Mouse (Mus musculus): Measurements from ENCODE around the gene Ush2a.

Ush2a gene

DNA sequence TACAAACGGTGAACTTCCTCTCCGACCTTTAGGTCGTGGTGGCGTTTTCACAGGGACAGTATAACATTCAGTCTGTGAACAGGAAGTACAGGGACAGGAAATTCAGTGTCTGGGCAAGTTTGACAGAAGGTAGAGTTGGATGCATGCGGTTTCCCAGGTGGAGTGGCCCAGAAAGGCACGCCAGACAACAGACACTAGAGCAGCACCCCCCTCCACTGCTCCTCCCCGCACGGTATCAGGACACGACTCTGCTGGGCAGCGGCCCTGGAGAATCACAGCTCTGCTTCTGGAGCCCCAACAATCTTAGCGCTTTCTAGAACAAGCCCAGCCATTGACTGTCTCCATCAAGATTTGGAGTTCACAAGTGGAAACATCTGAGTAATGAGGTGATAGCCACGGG, 406.7 kb downstream of the Ush2a start:
- no peak for DNase-seq (ENCODE audit: low read depth)

GRCm38 (mm10) chr1:188672871-188673270, 411.0 kb downstream of the Ush2a start:
- no peak for DNase-seq (ENCODE audit: low read depth)

- no peak for DNase-seq (ENCODE audit: low read depth)
These were observed 413.1 kb downstream of the Ush2a start for GRCm38 (mm10) chr1:188674640-188675510.

DNA sequence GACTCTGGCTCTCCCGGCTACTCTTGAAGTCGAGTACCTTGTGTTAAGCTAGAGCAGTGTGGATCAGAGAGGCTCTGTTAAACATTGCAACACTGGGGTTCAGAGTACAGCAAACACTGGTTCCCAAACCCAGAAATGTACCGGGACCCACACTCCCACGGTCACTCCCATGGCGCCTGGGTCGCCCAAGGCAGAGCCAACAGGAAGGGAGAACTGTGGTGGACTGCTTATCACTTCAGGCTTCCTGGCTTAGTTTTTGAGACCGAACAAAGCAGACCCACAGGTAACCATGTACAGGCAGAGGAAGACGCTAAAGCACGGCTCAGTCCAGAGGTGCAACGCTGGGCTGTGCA, 413.7 kb downstream of the Ush2a start:
- DNase-seq (ENCODE audit: low read depth), result no peak

DNA sequence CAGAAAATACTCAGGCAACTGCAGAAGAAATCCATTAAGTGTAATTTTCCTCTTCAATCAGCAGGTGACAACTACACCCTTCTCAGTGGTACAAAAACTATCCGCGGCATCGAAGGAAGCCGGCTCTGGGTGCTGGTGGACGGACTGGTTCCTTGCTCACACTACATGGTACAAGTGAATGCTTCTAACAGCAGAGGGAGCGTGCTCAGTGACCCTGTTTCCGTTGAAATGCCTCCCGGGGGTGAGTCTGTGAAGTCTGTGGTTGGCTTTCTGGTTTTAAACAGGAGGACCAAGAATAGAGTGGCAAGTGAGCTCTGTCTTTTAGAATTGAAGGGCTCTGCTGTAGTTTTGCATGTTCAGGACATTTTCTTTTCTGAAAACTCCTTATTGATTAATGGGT, 416.4 kb downstream of the Ush2a start:
- no peak for DNase-seq (ENCODE audit: low read depth)

GRCm38 (mm10) chr1:188686362-188686761, 424.5 kb downstream of the Ush2a start:
- DNase-seq (ENCODE audit: low read depth), result no peak

GRCm38 (mm10) chr1:188696295-188696694, 434.5 kb downstream of the Ush2a start:
- DNase-seq (ENCODE audit: low read depth), result no peak

DNA sequence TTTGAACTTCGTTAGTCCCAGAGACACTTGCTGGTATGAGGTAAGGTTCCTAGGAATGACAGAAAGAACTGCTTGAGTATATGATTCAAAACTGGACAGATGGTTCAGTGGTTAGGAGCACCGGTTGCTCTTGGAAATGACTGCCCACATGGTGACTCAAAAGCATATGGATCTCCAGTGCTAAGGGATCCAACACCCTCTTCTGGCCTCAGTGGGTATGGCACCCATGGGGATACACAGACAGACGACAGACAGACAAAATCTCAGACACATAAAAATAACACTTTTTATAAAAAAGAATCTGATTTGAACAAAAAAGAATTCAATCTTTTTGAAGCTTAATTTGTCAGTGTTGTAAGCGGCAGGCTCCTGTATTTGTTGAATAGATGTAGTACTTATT, 446.4 kb downstream of the Ush2a start:
- DNase-seq (ENCODE audit: low read depth), result no peak

- no peak for DNase-seq (ENCODE audit: low read depth)
These were observed 446.9 kb downstream of the Ush2a start for GRCm38 (mm10) chr1:188708694-188709093.

DNA sequence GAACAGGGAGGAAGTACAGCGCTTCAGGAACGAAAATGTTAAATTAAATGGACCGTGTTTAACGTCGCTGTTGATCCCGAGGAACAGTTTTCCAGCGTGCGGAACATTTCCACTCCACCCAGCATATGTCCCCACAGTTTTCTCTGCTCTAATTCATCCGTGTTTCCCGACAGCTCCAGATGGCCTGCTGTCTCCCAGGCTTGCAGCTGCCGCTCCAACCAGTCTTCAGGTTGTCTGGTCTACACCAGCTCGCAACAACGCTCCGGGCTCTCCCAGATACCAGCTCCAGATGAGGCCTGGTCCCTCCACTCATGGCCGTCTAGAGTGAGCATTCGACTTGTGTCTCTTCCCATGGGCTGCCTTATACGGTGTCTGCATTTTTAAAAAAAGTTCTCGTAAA, 452.3 kb downstream of the Ush2a start:
- no peak for DNase-seq (ENCODE audit: low read depth)

DNA sequence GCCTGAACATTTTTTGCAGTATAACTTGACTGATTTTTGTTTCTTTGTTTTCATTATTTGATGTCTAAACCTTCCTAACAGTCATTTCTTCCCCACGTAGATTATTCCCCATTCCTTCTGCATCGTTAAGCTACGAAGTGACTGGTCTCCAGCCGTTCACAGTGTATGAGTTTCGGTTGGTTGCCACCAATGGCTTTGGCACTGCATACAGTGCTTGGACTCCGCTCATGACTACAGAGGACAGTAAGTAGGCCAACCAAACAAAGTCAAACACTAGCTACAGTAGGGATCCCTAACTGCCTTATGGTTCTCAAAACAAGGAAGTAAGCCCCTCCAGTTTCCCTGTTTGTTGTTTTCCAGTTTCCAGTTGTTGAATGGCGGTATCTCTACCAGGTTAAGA, 453.1 kb downstream of the Ush2a start:
- DNase-seq (ENCODE audit: low read depth), result no peak

GRCm38 (mm10) chr1:188716886-188717285, 455.1 kb downstream of the Ush2a start:
- no peak for DNase-seq (ENCODE audit: low read depth)

- DNase-seq (ENCODE audit: low read depth), result no peak
These were observed 463.5 kb downstream of the Ush2a start for GRCm38 (mm10) chr1:188725122-188725995.

GRCm38 (mm10) chr1:188726937-188727336, 465.1 kb downstream of the Ush2a start:
- peak; percentile 21 for DNase-seq (ENCODE audit: low read depth)

- DNase-seq (ENCODE audit: low read depth), result peak; percentile 7
These were observed 466.8 kb downstream of the Ush2a start for GRCm38 (mm10) chr1:188728625-188729024.

DNA sequence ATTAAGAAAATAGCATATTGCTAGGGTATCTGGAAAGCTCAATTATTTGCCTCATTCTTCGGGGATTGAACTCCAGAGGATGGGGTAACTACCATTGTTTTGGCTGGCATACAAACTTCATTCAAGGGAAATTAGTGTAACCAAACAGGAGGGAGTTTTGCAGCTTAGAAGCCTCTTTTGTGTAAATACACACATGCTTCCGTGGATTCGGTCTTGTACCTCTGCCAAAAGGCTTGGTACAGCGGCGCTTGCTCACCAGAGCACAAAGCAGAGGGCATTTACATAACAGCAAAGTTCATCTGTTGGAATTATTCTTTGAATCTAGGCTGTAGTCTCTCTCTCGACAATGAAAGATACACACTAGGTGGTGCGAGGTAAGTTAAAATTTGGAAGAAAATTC, 467.4 kb downstream of the Ush2a start:
- DNase-seq (ENCODE audit: low read depth), result no peak

DNA sequence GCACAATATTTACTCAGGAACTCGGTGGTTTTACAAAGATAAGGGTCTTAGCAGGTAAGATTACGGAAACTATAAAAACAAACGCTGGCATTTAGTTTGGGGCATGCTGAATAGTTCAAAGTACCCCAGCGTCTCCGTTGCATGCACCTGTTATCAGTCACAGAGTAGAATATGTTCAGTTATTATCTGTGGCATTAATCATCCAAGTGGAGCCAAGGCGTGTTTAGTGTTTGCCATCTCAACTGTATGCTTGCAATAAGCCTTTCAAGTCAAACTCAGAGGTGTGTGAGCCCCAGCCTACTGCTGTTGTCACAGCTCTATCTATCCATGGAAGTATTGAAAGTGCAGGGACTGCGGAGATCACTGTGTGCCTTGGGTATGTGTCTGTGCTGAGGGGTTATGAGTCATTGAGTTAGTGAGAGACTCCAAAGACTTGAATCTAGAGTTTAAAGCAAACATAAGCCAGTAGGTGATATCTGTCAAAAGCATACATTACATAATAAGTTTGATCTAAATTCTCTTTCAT, 473.0 kb downstream of the Ush2a start:
- DNase-seq (ENCODE audit: low read depth), result no peak

- peak; percentile 6 for DNase-seq (ENCODE audit: low read depth)
These were observed 481.1 kb downstream of the Ush2a start for GRCm38 (mm10) chr1:188742971-188743370.

- no peak for DNase-seq (ENCODE audit: low read depth)
These were observed 493.2 kb downstream of the Ush2a start for GRCm38 (mm10) chr1:188755031-188755430.

GRCm38 (mm10) chr1:188760515-188760914, 498.7 kb downstream of the Ush2a start:
- DNase-seq (ENCODE audit: low read depth), result no peak

- peak; percentile 49 for DNase-seq (ENCODE audit: low read depth)
These were observed 500.6 kb downstream of the Ush2a start for GRCm38 (mm10) chr1:188762463-188762862.

DNA sequence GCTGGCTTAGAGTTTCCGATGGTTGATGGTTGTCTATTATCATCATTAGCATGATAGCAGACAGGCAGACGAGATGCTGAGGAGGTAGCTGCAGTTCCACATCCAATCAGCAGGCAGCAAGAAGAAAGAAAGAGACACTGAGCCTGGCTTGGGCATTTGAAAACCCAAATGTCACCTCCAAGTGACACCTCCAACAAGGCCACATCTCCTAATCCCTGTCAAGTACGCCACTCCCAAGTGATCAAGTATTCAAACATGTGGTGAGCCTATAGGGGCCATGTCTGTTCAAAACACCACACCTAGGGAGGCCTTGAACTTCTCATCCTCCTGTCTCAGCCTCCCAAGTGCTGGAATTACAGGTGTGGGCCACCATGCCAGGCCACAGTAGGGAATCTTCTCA, 501.9 kb downstream of the Ush2a start:
- DNase-seq (ENCODE audit: low read depth), result no peak

- no peak for DNase-seq (ENCODE audit: low read depth)
These were observed 509.0 kb downstream of the Ush2a start for GRCm38 (mm10) chr1:188770828-188771227.
